Mouse (Mus musculus): ENCODE measurements at regions not wholly inside any gene's neighbourhood (a gene's known extent, or its start where the extent isn't known, plus 50 kb on each side); places are given as distances from the start of the nearest gene placed in this dataset.

DNA sequence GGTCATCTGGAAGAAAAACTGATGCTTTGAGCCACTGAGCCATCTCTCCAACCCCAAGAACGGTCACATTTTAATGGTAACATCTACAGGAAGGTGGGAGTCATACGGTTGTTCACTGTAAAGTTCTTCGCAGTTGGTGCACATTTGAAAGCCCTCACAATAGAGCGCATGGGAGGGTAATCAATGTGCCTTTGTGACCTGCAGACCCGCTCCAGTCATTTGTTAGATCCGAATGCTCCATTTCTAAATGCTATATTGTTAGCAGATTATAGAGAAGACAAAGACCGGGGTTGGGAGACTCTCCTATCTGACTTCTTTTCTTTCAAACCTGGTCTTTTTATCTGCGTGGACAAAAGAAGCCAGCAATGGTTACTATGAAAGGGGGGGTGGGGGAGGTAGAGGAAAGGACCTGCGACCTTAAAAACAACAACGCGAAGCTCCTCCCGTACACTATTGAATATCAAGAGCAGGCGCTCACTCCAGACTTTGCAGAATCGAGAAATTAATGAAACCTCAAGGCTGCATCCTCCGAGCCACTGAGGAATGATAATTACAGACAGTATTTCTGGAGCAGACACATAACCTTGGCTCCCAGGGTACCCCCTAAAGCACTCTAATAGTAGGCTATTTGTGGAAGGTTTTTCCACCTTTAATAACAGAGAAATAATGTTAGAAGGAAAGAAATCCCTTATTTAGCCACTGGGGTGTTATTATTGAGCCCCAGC, 134.7 kb upstream of the Smim15 start:
- DNase-seq (ENCODE audit: low spot score in 2 of 2), result no peak
- intact Hi-C loops (cut with DNase I), result no loop called here

DNA sequence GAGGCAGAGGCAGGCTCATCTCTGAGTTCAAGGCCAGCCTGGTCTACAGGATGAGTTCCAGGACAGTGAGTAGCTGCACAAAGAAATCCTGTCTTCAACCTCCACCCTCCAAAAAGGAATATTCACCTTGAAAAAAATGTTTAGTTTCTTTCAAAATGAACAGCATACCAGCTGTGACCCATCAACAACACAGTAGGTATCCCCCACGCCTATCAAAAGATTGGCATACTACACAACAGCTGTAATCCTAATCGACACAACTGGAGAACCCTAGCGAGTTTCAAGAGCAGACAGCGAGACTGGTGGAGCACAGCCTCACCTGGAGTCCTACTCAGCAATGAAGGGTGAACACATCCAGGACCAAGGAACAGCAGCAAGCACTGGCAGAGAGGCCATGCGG, 136.3 kb upstream of the Smim15 start:
- intact Hi-C loops (cut with DNase I), result no loop called here
- no peak for DNase-seq (ENCODE audit: low spot score in 2 of 2)

GRCm38 (mm10) chr13:107904851-107905250, 139.4 kb upstream of the Smim15 start:
- intact Hi-C loops (cut with DNase I), result no loop called here
- no peak for DNase-seq (ENCODE audit: low spot score in 2 of 2)

DNA sequence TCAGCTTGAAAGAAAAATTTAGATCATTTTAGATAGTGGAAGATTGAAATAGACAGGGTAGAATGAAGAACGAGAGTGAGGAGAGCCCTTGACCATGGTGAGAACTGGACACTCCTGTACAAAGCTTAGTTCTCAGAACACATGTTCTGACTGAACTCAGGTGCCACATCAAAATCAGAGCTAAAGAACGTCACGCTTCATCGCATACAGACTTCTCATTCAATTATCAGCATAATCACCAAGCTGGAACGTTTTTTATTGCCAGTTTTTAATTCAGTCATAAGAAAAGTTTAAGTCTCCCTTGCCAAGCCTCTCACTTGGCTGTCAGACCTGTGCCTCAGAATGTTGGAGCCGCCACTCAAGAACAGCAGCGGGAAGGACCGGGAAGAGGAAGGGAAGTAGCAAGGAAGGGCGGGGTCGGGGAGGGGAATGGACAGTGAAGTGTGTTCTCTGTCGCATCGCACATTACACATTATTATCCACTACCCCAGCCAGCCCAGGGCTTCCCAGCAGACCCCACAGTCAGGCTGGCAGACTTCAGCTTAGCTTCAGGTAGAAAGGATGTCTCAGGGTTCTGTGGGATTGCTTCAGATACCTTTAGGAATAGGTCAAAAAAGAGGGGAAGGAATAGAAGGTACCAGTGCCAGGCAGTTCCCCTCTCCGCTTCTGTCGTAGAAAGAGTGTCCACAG, 140.1 kb upstream of the Smim15 start:
- no peak for DNase-seq (ENCODE audit: low spot score in 2 of 2)
- intact Hi-C loops (cut with DNase I), result no loop called here

- DNase-seq (ENCODE audit: low spot score in 2 of 2), result no peak
- intact Hi-C loops (cut with DNase I), result no loop called here
Observed at GRCm38 (mm10) chr13:107903150-107903959, 140.9 kb upstream of the Smim15 start.

DNA sequence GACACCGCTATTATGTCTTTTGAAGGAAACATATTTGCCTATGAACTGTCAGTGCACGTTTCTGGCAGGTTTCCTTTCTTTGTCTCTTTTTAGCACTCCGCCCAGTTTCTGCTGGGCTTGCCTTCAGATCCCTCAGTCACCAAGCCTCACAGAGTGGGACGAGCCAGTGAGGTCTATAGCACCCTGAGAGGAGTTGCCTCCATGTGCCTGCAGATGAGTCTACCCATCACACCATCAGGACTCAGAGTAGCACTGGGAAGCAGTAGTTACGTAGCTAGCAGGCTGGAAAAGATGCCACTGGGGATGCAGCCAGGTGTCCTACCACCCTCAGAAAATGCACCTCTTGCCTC, 141.5 kb upstream of the Smim15 start:
- DNase-seq (ENCODE audit: low spot score in 2 of 2), result no peak
- intact Hi-C loops (cut with DNase I), result no loop called here

- intact Hi-C loops (cut with DNase I), result loop anchor here (10.0 kb wide), 2 partner anchors 225 to 575 kb away; no protein-coding TSS in a partner anchor
- no peak for DNase-seq (ENCODE audit: low spot score in 2 of 2)
Observed at GRCm38 (mm10) chr13:107899600-107900229, 144.5 kb upstream of the Smim15 start.

GRCm38 (mm10) chr13:107897646-107898045, 146.6 kb upstream of the Smim15 start:
- DNase-seq (ENCODE audit: low spot score in 2 of 2), result no peak
- intact Hi-C loops (cut with DNase I), result loop anchor here (10.0 kb wide), 2 partner anchors 227 to 573 kb away; no protein-coding TSS in a partner anchor

GRCm38 (mm10) chr13:107897184-107897583, 147.1 kb upstream of the Smim15 start:
- DNase-seq (ENCODE audit: low spot score in 2 of 2), result no peak
- intact Hi-C loops (cut with DNase I), result loop anchor here (10.0 kb wide), 2 partner anchors 228 to 572 kb away; no protein-coding TSS in a partner anchor

DNA sequence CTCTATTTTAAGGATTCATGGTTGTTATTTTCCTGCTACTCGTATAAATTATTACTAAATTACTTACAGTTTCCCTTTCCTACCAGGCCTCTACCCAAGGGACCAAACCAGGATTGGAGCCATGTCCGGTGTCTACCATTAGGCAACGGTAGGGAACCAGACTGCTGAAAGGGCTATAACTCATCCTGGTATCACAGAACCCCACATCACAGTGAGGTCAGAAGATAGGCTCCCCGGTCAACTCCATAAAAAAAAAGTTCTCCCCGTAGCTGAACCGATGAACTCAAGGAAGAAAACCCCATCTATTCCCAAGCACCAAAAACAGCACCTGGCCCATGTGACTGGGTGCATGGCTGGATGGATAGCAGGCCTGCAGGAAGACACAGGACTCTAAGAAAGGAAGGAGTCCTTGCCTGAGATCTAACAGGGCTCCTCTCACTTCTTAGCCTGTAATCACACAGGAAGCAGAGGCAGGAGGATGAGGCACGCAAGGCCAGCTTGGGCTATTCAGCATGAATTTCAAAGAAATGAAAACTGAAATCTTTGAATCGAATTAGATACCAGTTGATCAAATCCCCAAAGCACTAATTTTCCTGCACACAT, 150.6 kb upstream of the Smim15 start:
- intact Hi-C loops (cut with DNase I), result loop anchor here (5.0 to 10.0 kb wide), 4 partner anchors 231 to 569 kb away; no protein-coding TSS in a partner anchor
- no peak for DNase-seq (ENCODE audit: low spot score in 2 of 2)

DNA sequence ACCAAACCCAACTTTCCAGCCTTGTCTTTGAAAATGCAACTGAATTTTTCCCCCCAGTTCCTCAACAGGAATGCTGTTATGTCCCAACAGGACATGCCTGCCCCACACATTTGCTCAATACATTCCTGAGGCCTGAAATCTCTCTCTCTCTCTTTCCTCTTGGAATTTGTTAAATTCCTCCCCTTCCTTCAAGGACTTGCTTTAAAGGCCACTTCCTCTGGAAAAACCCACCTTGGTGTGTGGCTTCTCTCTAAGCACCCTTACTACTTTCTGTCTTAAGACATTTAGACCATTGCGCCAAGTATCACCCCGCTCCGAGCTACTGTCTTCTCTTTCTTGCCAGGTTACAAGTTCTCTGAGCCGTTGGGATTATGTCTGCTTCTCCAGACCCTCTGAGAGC, 151.2 kb upstream of the Smim15 start:
- DNase-seq (ENCODE audit: low spot score in 2 of 2), result no peak
- intact Hi-C loops (cut with DNase I), result loop anchor here (5.0 to 10.0 kb wide), 4 partner anchors 232 to 568 kb away; no protein-coding TSS in a partner anchor

- intact Hi-C loops (cut with DNase I), result loop anchor here (2.0 to 10.0 kb wide), 5 partner anchors 149 to 567 kb away; no protein-coding TSS in a partner anchor
- no peak for DNase-seq (ENCODE audit: low spot score in 2 of 2)
Observed at GRCm38 (mm10) chr13:107891946-107892345, 152.3 kb upstream of the Smim15 start.

- peak; percentile 65 to 67 for DNase-seq (ENCODE audit: low spot score in 2 of 2)
- intact Hi-C loops (cut with DNase I), result loop anchor here (2.0 to 10.0 kb wide), 5 partner anchors 150 to 566 kb away; no protein-coding TSS in a partner anchor
Observed at GRCm38 (mm10) chr13:107890866-107891821, 153.1 kb upstream of the Smim15 start.

GRCm38 (mm10) chr13:107889985-107890865, 154.0 kb upstream of the Smim15 start:
- DNase-seq (ENCODE audit: low spot score in 2 of 2), result peak; percentile 96 to 97
- intact Hi-C loops (cut with DNase I), result loop anchor here (2.0 to 10.0 kb wide), 8 partner anchors 43 to 565 kb away; no protein-coding TSS in a partner anchor

DNA sequence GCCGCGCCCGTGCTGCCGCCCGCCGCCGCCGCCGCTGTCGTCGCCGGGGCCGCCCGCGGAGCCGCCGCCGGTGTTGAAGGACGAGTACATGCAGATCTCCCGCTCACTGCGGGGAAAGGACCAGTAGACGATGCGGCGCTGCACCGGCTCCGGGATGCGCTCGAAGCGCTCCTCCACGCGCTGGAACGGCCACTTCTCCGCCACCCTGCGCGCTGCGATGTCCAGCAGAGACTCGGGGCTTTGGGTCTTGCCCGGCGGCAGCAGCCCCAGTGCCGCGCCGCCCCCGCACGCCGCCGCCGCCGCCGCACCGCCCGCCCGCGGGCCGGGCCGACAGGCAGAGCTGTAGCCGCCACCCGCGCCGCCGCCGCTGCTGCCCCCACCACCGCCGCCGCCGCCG, 154.7 kb upstream of the Smim15 start:
- no peak for DNase-seq (ENCODE audit: low spot score in 2 of 2)
- intact Hi-C loops (cut with DNase I), result loop anchor here (5.0 kb wide), 3 partner anchors 42 to 122 kb away; no protein-coding TSS in a partner anchor

DNA sequence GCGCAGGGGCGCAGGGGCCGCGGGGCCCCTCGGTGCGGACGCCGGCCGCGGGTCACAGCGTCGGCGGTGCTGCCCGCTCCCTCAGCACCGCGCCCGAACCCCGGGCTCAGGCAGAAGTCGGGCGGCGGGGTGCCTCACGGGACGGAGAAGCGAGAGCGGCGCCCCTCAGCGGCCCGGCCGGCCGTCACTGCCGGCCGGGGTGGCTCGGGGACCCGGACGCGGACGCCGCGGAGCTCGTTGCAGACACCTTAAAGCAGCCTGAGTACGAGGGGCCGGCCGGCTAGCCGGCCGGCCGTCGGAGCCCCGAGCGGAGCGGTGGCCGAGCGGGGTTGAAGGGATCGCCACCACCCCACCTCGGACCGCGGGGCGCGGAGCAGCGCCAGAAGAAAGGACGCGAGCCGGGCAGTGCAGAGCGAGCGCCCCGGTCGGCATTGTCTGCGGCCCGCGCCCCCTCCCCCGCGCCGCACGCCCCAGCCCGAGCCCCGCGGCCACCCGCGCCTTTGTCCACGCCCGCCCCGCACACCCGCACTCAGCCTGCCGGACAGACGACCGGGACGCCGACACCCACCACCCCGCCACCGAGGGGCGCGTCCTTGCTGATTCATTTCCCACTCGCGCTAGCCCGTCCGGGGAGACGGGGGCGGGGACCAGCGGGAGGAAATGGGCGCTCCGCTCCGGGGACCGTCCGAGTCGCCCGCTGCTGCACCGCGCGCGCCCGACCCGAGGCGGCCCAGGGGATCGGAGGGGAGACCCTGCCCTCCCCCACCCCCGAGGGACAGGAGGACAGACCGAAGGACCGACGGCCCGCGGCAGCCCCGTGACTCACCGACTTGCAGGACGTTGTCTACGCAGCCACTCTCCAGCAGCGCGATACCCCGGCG, 155.4 kb upstream of the Smim15 start:
- peak; percentile 58 to 62 for DNase-seq (ENCODE audit: low spot score in 2 of 2)
- intact Hi-C loops (cut with DNase I), result loop anchor here (5.0 kb wide), 3 partner anchors 42 to 122 kb away; no protein-coding TSS in a partner anchor

Measured in left cerebral cortex, postnatal 36 days (tissue).